Mouse (Mus musculus): Measurements from ENCODE around the gene H2-T3. TPM values are rescaled to one million over a fixed set of nuclear protein-coding genes. Genes with fewer than 3 reads are reported as not detected.
"Not testable (repeated sequence)": the region's sequence is repeated elsewhere in the genome, so short reads cannot be mapped to it uniquely, and the experiment has no call there.

Gene H2-T3
- polyA plus RNA-seq, 2 experiments, result not detected

- H3K4me3 ChIP-seq (ENCODE audit: insufficient read depth in 1 of 2, low read depth in 2 of 2, low read length in 2 of 2), result no peak overlapping the region
- H3K9ac ChIP-seq (replicated peaks), result no peak overlapping the region
- peaks cover 4% of the 10 kb centered on the region for H3K27me3 ChIP-seq (ENCODE audit: control insufficient read depth, insufficient read depth, low read length)
- no peaks in the 10 kb centered on the region for H3K9me3 ChIP-seq (ENCODE audit: control insufficient read depth, low read length)
- ATAC-seq (ENCODE audit: insufficient read depth) (no peak), DNase-seq (ENCODE audit: low read depth in 3 of 3, low spot score in 3 of 3) (no peak)
- TF ChIP-seq EP300 (IDR thresholded peaks at IDR 0.05; ENCODE audit: low read depth) (no peak), CTCF (IDR thresholded peaks at IDR 0.05; ENCODE audit: low read depth) (no peak)
- H3K27ac ChIP-seq, result no peak overlapping the region
- no peaks in the 10 kb centered on the region for H3K36me3 ChIP-seq (replicated peaks; ENCODE audit: control insufficient read depth, insufficient read depth, low read depth)
- 14% methylated on average over 3 of the region's 3 CpGs for WGBS (ENCODE audit: insufficient replicate concordance)
- no peak overlapping the region for H3K4me2 ChIP-seq (ENCODE audit: low read depth)
- no peaks in the 10 kb centered on the region for H3K4me1 ChIP-seq (replicated peaks; ENCODE audit: control insufficient read depth in 2 of 2, insufficient read depth in 2 of 2, low read length in 1 of 2)
Observed at GRCm38 (mm10) chr17:36187540-36187939, 2.5 kb downstream of the H2-T3 start.

GRCm38 (mm10) chr17:36182212-36182611 lies 7.9 kb downstream of the H2-T3 start:
- no peaks in the 10 kb centered on the region for H3K36me3 ChIP-seq (replicated peaks; ENCODE audit: control insufficient read depth, insufficient read depth, low read depth)
- no peak overlapping the region for H3K27ac ChIP-seq
- TF ChIP-seq CTCF (IDR thresholded peaks at IDR 0.05; ENCODE audit: low read depth) (no peak), EP300 (IDR thresholded peaks at IDR 0.05; ENCODE audit: low read depth) (no peak)
- no peak overlapping the region for H3K9ac ChIP-seq (replicated peaks)
- WGBS (ENCODE audit: insufficient replicate concordance), result 56% methylated on average over 12 of the region's 12 CpGs
- no peaks in the 10 kb centered on the region for H3K4me1 ChIP-seq (replicated peaks; ENCODE audit: control insufficient read depth in 2 of 2, insufficient read depth in 2 of 2, low read length in 1 of 2)
- DNase-seq (ENCODE audit: low read depth in 3 of 3, low spot score in 3 of 3) (no peak), ATAC-seq (ENCODE audit: insufficient read depth) (no peak)
- H3K27me3 ChIP-seq (ENCODE audit: control insufficient read depth, insufficient read depth, low read length), result peaks cover 11% of the 10 kb centered on the region
- H3K4me3 ChIP-seq (ENCODE audit: insufficient read depth in 1 of 2, low read depth in 2 of 2, low read length in 2 of 2), result no peak overlapping the region
- no peak overlapping the region for H3K4me2 ChIP-seq (ENCODE audit: low read depth)
- no peaks in the 10 kb centered on the region for H3K9me3 ChIP-seq (ENCODE audit: control insufficient read depth, low read length)

GRCm38 (mm10) chr17:36179446-36179845 lies 10.6 kb downstream of the H2-T3 start:
- H3K9ac ChIP-seq (replicated peaks), result not testable (repeated sequence)

GRCm38 (mm10) chr17:36178938-36179337 lies 11.1 kb downstream of the H2-T3 start:
- not testable (repeated sequence) for H3K36me3 ChIP-seq (replicated peaks; ENCODE audit: control insufficient read depth, insufficient read depth, low read depth); H3K4me3 ChIP-seq (ENCODE audit: insufficient read depth in 1 of 2, low read depth in 2 of 2, low read length in 2 of 2); H3K9me3 ChIP-seq (ENCODE audit: control insufficient read depth, low read length); DNase-seq (ENCODE audit: low read depth in 3 of 3, low spot score in 3 of 3); H3K9ac ChIP-seq (replicated peaks); H3K4me1 ChIP-seq (replicated peaks; ENCODE audit: control insufficient read depth in 2 of 2, insufficient read depth in 2 of 2, low read length in 1 of 2); ATAC-seq (ENCODE audit: insufficient read depth); H3K27ac ChIP-seq
- H3K27me3 ChIP-seq (ENCODE audit: control insufficient read depth, insufficient read depth, low read length), result peaks cover 11% of the 10 kb centered on the region
- H3K4me2 ChIP-seq (ENCODE audit: low read depth), result peak overlapping the region; percentile 33
- WGBS (ENCODE audit: insufficient replicate concordance), result under 1% methylated on average over 40 of the region's 40 CpGs

More at GRCm38 (mm10) chr17:36179446-36179845, 10.6 kb downstream of the H2-T3 start:
- not testable (repeated sequence) for H3K4me1 ChIP-seq (replicated peaks; ENCODE audit: control insufficient read depth in 2 of 2, insufficient read depth in 2 of 2, low read length in 1 of 2); H3K9me3 ChIP-seq (ENCODE audit: control insufficient read depth, low read length); H3K36me3 ChIP-seq (replicated peaks; ENCODE audit: control insufficient read depth, insufficient read depth, low read depth); H3K4me3 ChIP-seq (ENCODE audit: insufficient read depth in 1 of 2, low read depth in 2 of 2, low read length in 2 of 2); H3K4me2 ChIP-seq (ENCODE audit: low read depth); H3K27ac ChIP-seq; ATAC-seq (ENCODE audit: insufficient read depth); DNase-seq (ENCODE audit: low read depth in 3 of 3, low spot score in 3 of 3)
- peaks cover 11% of the 10 kb centered on the region for H3K27me3 ChIP-seq (ENCODE audit: control insufficient read depth, insufficient read depth, low read length)
- 12% methylated on average over 10 of the region's 10 CpGs for WGBS (ENCODE audit: insufficient replicate concordance)

GRCm38 (mm10) chr17:36176132-36176531 lies 14.0 kb downstream of the H2-T3 start:
- H3K27ac ChIP-seq; H3K27me3 ChIP-seq (ENCODE audit: control insufficient read depth, insufficient read depth, low read length); H3K9me3 ChIP-seq (ENCODE audit: control insufficient read depth, low read length); DNase-seq (ENCODE audit: low read depth in 3 of 3, low spot score in 3 of 3); H3K9ac ChIP-seq (replicated peaks); H3K4me2 ChIP-seq (ENCODE audit: low read depth); H3K36me3 ChIP-seq (replicated peaks; ENCODE audit: control insufficient read depth, insufficient read depth, low read depth); H3K4me1 ChIP-seq (replicated peaks; ENCODE audit: control insufficient read depth in 2 of 2, insufficient read depth in 2 of 2, low read length in 1 of 2); H3K4me3 ChIP-seq (ENCODE audit: insufficient read depth in 1 of 2, low read depth in 2 of 2, low read length in 2 of 2); ATAC-seq (ENCODE audit: insufficient read depth): not testable (repeated sequence)
- WGBS (ENCODE audit: insufficient replicate concordance), result no CpG with 5 or more reads among the region's 2 CpGs
